Mouse (Mus musculus): ENCODE measurements around the gene Sox10. TPM values are rescaled to one million over a fixed set of nuclear protein-coding genes. Genes with fewer than 3 reads are reported as not detected.

Gene Sox10
- polyA plus RNA-seq, 1 experiment from 2014 or later, result 9.5 TPM

DNA sequence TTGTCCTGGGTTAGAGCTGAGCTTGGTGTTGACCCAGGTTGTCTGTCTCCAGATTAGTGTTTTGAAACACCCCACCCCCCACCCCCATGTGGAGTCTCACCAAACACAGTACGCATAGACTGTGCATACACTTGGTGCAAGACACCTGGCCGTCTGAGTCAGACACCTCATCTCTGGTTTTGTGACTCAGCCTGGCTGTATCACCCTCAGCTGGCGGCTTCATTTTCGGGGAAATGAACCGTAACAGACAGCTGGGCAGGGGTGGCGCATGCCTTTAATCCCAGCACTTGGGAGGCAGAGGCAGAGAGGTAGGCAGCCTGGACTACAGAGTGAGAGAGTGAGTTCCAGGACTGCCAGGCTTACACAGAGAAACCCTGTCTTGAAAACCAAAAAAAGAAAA, 11.9 kb upstream of the Sox10 start:
- no peaks in the 10 kb centered on the region for H3K4me1 ChIP-seq (ENCODE audit: control insufficient read depth, insufficient read depth, low read depth, low read length)
- H3K27me3 ChIP-seq (replicated peaks; ENCODE audit: control insufficient read depth, insufficient read depth, low read length), result no peaks in the 10 kb centered on the region
- no peak for ATAC-seq
- H3K4me3 ChIP-seq (ENCODE audit: low read length), result no peak overlapping the region
- H3K36me3 ChIP-seq (ENCODE audit: control insufficient read depth, insufficient read depth, low read length), result no peaks in the 10 kb centered on the region
- WGBS, result 47% methylated on average over 6 of the region's 6 CpGs
- no peak overlapping the region for H3K4me2 ChIP-seq (ENCODE audit: low read length)
- no peaks in the 10 kb centered on the region for H3K9me3 ChIP-seq (ENCODE audit: control insufficient read depth, low read length)
- H3K27ac ChIP-seq (ENCODE audit: low read depth, low read length), result no peak overlapping the region
- H3K9ac ChIP-seq (ENCODE audit: low read depth, low read length), result no peak overlapping the region

DNA sequence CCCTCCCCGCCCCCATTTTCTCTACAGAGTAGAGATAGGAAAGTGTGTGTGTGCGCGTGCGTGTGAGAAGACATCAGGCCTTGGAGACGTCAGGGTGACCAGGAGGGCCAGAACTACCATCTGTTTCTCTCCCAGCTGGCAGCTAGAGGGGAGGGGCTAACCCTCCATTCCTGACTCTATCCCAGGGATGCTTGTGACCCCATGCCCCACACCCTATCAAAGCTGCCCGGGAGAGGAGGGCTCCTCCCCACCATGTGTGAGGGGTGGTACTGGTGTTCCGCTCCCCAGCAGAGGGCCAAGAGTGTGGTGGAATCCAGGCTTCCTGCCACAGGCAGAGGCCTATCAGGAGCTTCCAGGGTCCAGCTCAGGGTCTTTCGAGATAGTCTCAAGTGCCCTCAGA, 1.7 kb upstream of the Sox10 start:
- Histone ChIP-seq H3K4me2 (ENCODE audit: low read length) (peak overlapping the region; percentile 5), H3K27me3 (replicated peaks; ENCODE audit: control insufficient read depth, insufficient read depth, low read length) (peaks cover 31% of the 10 kb centered on the region), H3K4me1 (ENCODE audit: control insufficient read depth, insufficient read depth, low read depth, low read length) (no peaks in the 10 kb centered on the region), H3K36me3 (ENCODE audit: control insufficient read depth, insufficient read depth, low read length) (no peaks in the 10 kb centered on the region), H3K9ac (ENCODE audit: low read depth, low read length) (no peak overlapping the region), H3K27ac (ENCODE audit: low read depth, low read length) (no peak overlapping the region), H3K9me3 (ENCODE audit: control insufficient read depth, low read length) (no peaks in the 10 kb centered on the region), H3K4me3 (ENCODE audit: low read length) (no peak overlapping the region)
- WGBS, result 36% methylated on average over 8 of the region's 8 CpGs
- ATAC-seq, result no peak; the same call in 1 of the 2 replicates

DNA sequence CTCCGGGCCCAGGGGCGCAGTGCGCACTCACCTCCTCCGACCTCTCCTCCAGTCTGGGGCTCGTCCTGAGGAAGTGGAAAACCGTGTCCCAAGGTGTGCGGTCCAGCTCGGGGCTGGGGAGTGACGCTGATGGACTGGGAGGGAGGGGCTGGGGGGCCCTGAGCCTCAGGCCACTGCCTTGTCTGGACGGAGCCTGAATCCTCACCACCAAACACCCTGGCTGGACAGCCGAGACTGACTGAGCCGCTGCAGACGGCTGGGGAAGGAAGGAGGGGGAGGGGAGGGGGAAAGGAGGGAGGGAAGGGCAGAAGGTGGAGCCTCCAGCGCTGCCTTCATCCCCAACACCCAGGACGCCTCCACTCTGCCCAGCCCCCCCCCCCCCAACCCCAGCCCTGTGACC, 789 bp downstream of the Sox10 start:
- WGBS, result 7% methylated on average over 13 of the region's 15 CpGs
- Histone ChIP-seq H3K4me1 (ENCODE audit: control insufficient read depth, insufficient read depth, low read depth, low read length) (no peaks in the 10 kb centered on the region), H3K4me2 (ENCODE audit: low read length) (no peak overlapping the region), H3K4me3 (ENCODE audit: low read length) (peak overlapping the region; percentile 10; the same call in 1 of the 2 replicates), H3K27me3 (replicated peaks; ENCODE audit: control insufficient read depth, insufficient read depth, low read length) (peaks cover 31% of the 10 kb centered on the region), H3K36me3 (ENCODE audit: control insufficient read depth, insufficient read depth, low read length) (no peaks in the 10 kb centered on the region), H3K9ac (ENCODE audit: low read depth, low read length) (no peak overlapping the region), H3K9me3 (ENCODE audit: control insufficient read depth, low read length) (no peaks in the 10 kb centered on the region), H3K27ac (ENCODE audit: low read depth, low read length) (no peak overlapping the region)
- ATAC-seq, result no peak

GRCm38 (mm10) chr15:79162822-79163221, 2.2 kb downstream of the Sox10 start:
- no peak overlapping the region for H3K4me2 ChIP-seq (ENCODE audit: low read length)

DNA sequence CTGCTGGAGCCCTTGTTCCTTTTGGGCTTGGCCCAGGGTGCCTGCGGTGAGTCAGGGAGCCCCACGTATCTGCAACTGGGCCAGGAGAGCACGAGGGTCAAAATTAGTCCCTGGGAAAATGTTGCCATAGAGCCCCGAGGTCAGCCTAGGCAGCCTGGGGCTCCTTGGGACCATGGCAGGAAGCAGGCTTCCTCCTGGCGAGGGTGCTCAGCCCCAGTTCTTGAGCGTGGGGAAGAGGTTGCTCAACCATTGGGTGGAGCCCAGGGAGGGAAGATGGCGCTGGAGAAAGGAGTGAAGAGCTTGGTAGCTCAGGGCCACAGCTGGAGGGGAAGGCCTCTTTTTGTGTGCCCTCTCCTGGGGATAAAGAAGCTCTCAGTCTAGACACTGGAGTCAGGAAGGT, 2.7 kb downstream of the Sox10 start:
- Histone ChIP-seq H3K36me3 (ENCODE audit: control insufficient read depth, insufficient read depth, low read length) (no peaks in the 10 kb centered on the region), H3K4me2 (ENCODE audit: low read length) (peak overlapping the region; percentile 5; the same call in 1 of the 2 replicates), H3K4me3 (ENCODE audit: low read length) (peak overlapping the region; percentile 12; the same call in 1 of the 2 replicates), H3K27ac (ENCODE audit: low read depth, low read length) (no peak overlapping the region), H3K9me3 (ENCODE audit: control insufficient read depth, low read length) (no peaks in the 10 kb centered on the region), H3K4me1 (ENCODE audit: control insufficient read depth, insufficient read depth, low read depth, low read length) (no peaks in the 10 kb centered on the region), H3K27me3 (replicated peaks; ENCODE audit: control insufficient read depth, insufficient read depth, low read length) (peaks cover 31% of the 10 kb centered on the region), H3K9ac (ENCODE audit: low read depth, low read length) (no peak overlapping the region)
- no peak for ATAC-seq
- WGBS, result 71% methylated on average over 7 of the region's 7 CpGs

More at GRCm38 (mm10) chr15:79162822-79163221, 2.2 kb downstream of the Sox10 start:
- peak overlapping the region; percentile 12; the same call in 1 of the 2 replicates for H3K4me3 ChIP-seq (ENCODE audit: low read length)
- H3K27me3 ChIP-seq (replicated peaks; ENCODE audit: control insufficient read depth, insufficient read depth, low read length), result peaks cover 31% of the 10 kb centered on the region
- no peak overlapping the region for H3K9ac ChIP-seq (ENCODE audit: low read depth, low read length)
- H3K36me3 ChIP-seq (ENCODE audit: control insufficient read depth, insufficient read depth, low read length), result no peaks in the 10 kb centered on the region
- no peaks in the 10 kb centered on the region for H3K9me3 ChIP-seq (ENCODE audit: control insufficient read depth, low read length)
- WGBS, result 43% methylated on average over 14 of the region's 14 CpGs
- no peaks in the 10 kb centered on the region for H3K4me1 ChIP-seq (ENCODE audit: control insufficient read depth, insufficient read depth, low read depth, low read length)
- no peak overlapping the region for H3K27ac ChIP-seq (ENCODE audit: low read depth, low read length)
- no peak for ATAC-seq

DNA sequence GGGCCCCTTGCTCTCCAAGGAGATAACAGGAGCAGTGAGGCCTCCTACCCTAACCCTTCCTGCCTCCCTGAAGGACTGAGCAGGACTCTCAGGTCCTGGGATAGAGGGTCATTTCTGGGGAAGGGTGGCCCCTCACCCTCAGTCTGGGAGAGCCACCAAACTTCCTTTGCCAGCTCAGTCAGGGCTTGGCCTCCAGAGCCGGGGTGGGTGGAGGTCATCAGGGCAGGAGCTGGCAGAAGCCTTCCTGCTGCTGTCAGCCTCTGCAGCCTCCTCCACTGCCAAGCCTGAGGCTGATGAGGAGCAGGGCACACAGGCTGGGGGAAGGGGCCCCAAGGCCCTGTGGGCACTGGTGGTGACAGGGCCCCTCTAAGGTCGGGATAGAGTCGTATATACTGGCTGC, 9.5 kb downstream of the Sox10 start:
- no peak overlapping the region for H3K4me3 ChIP-seq (ENCODE audit: low read length)
- H3K9ac ChIP-seq (ENCODE audit: low read depth, low read length), result no peak overlapping the region
- H3K27ac ChIP-seq (ENCODE audit: low read depth, low read length), result no peak overlapping the region
- no peaks in the 10 kb centered on the region for H3K27me3 ChIP-seq (replicated peaks; ENCODE audit: control insufficient read depth, insufficient read depth, low read length)
- H3K4me1 ChIP-seq (ENCODE audit: control insufficient read depth, insufficient read depth, low read depth, low read length), result peaks cover 3% of the 10 kb centered on the region; the same call in 1 of the 2 replicates
- no peaks in the 10 kb centered on the region for H3K9me3 ChIP-seq (ENCODE audit: control insufficient read depth, low read length)
- H3K4me2 ChIP-seq (ENCODE audit: low read length), result no peak overlapping the region
- peaks cover 4% of the 10 kb centered on the region; the same call in 1 of the 2 replicates for H3K36me3 ChIP-seq (ENCODE audit: control insufficient read depth, insufficient read depth, low read length)
- WGBS, result 32% methylated on average over 3 of the region's 3 CpGs
- no peak for ATAC-seq

DNA sequence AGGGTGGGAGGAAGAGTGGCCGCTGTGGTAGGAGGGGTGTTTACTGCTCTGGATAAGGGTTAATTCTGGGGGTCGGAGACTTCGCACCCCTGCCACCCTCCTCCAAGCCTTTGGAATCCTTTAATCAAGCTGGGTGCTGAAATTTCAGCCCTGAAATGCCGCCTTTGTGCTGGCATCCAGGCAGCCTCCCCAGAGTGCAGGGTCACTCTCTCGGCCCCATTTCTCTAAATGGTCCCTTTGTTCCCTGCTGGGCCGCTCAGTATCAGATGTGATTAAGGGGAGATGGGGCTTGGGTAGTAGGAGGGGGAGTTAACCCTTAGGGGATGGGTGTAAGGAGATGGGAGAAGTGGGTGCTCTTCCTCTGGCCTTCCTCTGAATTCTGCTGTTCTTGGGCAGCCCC, 12.3 kb downstream of the Sox10 start:
- H3K4me3 ChIP-seq (ENCODE audit: low read length), result no peak overlapping the region
- peaks cover 3% of the 10 kb centered on the region; the same call in 1 of the 2 replicates for H3K4me1 ChIP-seq (ENCODE audit: control insufficient read depth, insufficient read depth, low read depth, low read length)
- no peaks in the 10 kb centered on the region for H3K27me3 ChIP-seq (replicated peaks; ENCODE audit: control insufficient read depth, insufficient read depth, low read length)
- peaks cover 8% of the 10 kb centered on the region for H3K36me3 ChIP-seq (ENCODE audit: control insufficient read depth, insufficient read depth, low read length)
- H3K9ac ChIP-seq (ENCODE audit: low read depth, low read length), result no peak overlapping the region
- no peak overlapping the region for H3K4me2 ChIP-seq (ENCODE audit: low read length)
- no peaks in the 10 kb centered on the region for H3K9me3 ChIP-seq (ENCODE audit: control insufficient read depth, low read length)
- 54% methylated on average over 6 of the region's 6 CpGs for WGBS
- H3K27ac ChIP-seq (ENCODE audit: low read depth, low read length), result peak overlapping the region; percentile 68
- no peak for ATAC-seq

DNA sequence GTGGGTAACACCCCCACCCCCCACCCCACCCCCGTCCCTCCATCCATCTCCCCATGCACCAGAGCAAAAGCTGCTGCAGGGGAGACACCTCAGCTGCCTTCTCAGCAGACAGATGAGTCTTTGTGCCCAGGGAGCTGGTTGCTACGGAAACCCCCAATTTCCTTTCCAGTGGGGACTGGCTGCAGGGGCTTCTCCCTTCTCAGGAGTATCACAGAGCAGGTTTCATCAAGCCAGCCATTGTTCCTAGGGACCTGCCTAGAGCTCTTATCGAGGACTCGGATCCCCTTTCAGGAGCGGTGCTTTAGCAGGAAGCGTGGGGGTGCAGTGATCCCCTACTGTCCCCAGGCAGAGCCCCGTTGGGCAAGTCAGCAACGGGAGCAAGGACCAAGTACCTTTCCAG, 13.2 kb downstream of the Sox10 start:
- WGBS, result 39% methylated on average over 8 of the region's 8 CpGs
- peaks cover 3% of the 10 kb centered on the region; the same call in 1 of the 2 replicates for H3K4me1 ChIP-seq (ENCODE audit: control insufficient read depth, insufficient read depth, low read depth, low read length)
- peak; percentile 57 for ATAC-seq
- peaks cover 16% of the 10 kb centered on the region for H3K36me3 ChIP-seq (ENCODE audit: control insufficient read depth, insufficient read depth, low read length)
- H3K27ac ChIP-seq (ENCODE audit: low read depth, low read length), result peak overlapping the region; percentile 68
- no peaks in the 10 kb centered on the region for H3K9me3 ChIP-seq (ENCODE audit: control insufficient read depth, low read length)
- no peaks in the 10 kb centered on the region for H3K27me3 ChIP-seq (replicated peaks; ENCODE audit: control insufficient read depth, insufficient read depth, low read length)
- H3K4me2 ChIP-seq (ENCODE audit: low read length), result no peak overlapping the region
- H3K4me3 ChIP-seq (ENCODE audit: low read length), result no peak overlapping the region
- peak overlapping the region; percentile 20; the same call in 1 of the 2 replicates for H3K9ac ChIP-seq (ENCODE audit: low read depth, low read length)

DNA sequence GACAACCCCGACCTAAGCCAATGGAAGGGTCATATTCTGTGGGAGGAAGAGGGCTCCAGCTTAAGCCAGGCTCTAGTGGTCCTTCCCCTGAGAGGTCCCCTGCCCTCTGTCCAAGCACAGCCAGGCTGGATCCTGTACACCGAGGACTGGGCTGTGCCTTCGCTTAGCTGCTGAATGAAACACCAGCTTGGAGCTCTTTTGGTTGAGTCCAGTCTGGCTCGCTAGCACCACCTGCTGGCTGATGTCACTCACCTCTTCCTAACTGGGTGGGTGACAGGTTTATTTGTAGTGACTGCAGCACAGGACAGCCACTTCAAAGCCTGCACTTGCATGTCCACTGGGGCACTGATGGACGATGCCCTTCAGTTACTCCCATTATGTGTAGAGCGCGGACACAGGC, 16.5 kb downstream of the Sox10 start:
- H3K9me3 ChIP-seq (ENCODE audit: control insufficient read depth, low read length), result no peaks in the 10 kb centered on the region
- no peak overlapping the region for H3K9ac ChIP-seq (ENCODE audit: low read depth, low read length)
- peak; percentile 46 for ATAC-seq
- no peak overlapping the region for H3K4me2 ChIP-seq (ENCODE audit: low read length)
- H3K4me3 ChIP-seq (ENCODE audit: low read length), result no peak overlapping the region
- peaks cover 3% of the 10 kb centered on the region; the same call in 1 of the 2 replicates for H3K4me1 ChIP-seq (ENCODE audit: control insufficient read depth, insufficient read depth, low read depth, low read length)
- no peak overlapping the region for H3K27ac ChIP-seq (ENCODE audit: low read depth, low read length)
- peaks cover 28% of the 10 kb centered on the region for H3K36me3 ChIP-seq (ENCODE audit: control insufficient read depth, insufficient read depth, low read length)
- H3K27me3 ChIP-seq (replicated peaks; ENCODE audit: control insufficient read depth, insufficient read depth, low read length), result no peaks in the 10 kb centered on the region
- WGBS, result 53% methylated on average over 7 of the region's 7 CpGs

DNA sequence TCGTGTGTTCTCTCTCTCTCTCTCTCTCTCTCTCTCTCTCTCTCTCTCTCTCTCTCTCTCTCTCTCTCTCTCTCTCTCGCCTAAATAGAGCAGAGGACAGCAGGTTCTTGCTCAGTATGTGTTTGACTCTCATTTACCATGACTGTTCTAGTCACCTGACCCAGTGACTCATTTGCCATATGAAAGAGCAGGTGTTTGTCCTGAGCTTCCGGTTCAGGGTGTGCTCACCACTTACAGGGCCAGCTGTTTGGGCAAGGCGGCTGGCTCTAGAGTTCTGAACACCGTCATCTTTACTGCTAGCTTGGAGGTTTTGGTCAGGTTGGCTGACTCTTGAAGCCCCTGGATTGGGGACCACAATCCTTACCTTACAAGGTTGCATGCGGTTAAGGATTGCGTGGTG, 19.5 kb downstream of the Sox10 start:
- H3K9ac ChIP-seq (ENCODE audit: low read depth, low read length), result no peak overlapping the region
- no peak overlapping the region for H3K4me3 ChIP-seq (ENCODE audit: low read length)
- ATAC-seq, result no peak
- H3K27ac ChIP-seq (ENCODE audit: low read depth, low read length), result no peak overlapping the region
- peaks cover 24% of the 10 kb centered on the region for H3K36me3 ChIP-seq (ENCODE audit: control insufficient read depth, insufficient read depth, low read length)
- WGBS, result 96% methylated on average over 7 of the region's 7 CpGs
- H3K4me2 ChIP-seq (ENCODE audit: low read length), result no peak overlapping the region
- no peaks in the 10 kb centered on the region for H3K9me3 ChIP-seq (ENCODE audit: control insufficient read depth, low read length)
- no peaks in the 10 kb centered on the region for H3K27me3 ChIP-seq (replicated peaks; ENCODE audit: control insufficient read depth, insufficient read depth, low read length)
- H3K4me1 ChIP-seq (ENCODE audit: control insufficient read depth, insufficient read depth, low read depth, low read length), result peaks cover 10% of the 10 kb centered on the region
